Mouse (Mus musculus): Measurements from ENCODE around the gene Gstp1. TPM values are rescaled to one million over a fixed set of nuclear protein-coding genes. Genes with fewer than 3 reads are reported as not detected.

Gstp1 gene
- total and polyA plus RNA-seq, 3 experiments = 356 to 490 (median 371) TPM

DNA sequence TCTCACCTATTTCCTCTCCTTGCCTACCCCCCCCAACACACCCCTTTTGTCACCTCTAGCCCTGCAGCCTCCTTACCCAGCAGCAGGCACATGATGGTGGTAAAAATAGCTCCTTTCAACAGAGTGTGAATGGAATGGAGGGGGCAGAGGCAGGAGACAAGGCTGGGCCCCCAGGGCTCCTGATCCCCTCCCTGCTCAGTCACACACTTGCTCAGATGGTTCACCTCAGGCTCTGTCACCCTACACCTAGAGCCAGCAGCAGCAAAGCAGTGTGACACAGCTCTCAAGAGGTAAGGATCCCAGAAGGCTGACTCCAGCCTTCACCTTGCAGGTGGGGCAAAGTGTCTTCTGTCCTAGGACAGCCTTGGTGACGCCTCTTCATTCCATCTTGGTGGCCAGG lies 34.7 kb downstream of the Gstp1 start, which contains the start of gene Doc2g:
Gene Doc2g, plus strand, starts transcription at position 202 of the 400 bp plus-strand sequence.
- Histone ChIP-seq H3K79me2 (replicated peaks; ENCODE audit: control insufficient read depth, insufficient read depth, low read length) (no peaks in the 10 kb centered on the region), H3K4me3 (peak within 1 kb of the TSS; percentile 47), H3K27me3 (ENCODE audit: control insufficient read depth, insufficient read depth, low read length) (no peaks in the 10 kb centered on the region), H3K27ac (peak within 1 kb of the TSS; percentile 84), H3K9ac (ENCODE audit: low read depth, low read length) (peak within 1 kb of the TSS; percentile 70), H3K4me1 (ENCODE audit: control insufficient read depth, insufficient read depth, low read length) (peaks cover 8% of the 10 kb centered on the region), H3K36me3 (ENCODE audit: control insufficient read depth, insufficient read depth, low read length) (no peaks in the 10 kb centered on the region)
- TF ChIP-seq POLR2A (IDR thresholded peaks at IDR 0.05; ENCODE audit: insufficient read depth, low read depth, low read length) (peak; percentile 71), CTCF (IDR thresholded peaks at IDR 0.05) (no peak), EP300 (IDR thresholded peaks at IDR 0.05; ENCODE audit: insufficient read depth, low read depth, low read length) (peak; percentile 90)
- intact Hi-C loops (cut with DNase I) = no loop called here
- WGBS = 65% methylated on average over 1 of the region's 1 CpGs
- DNase-seq = peak; percentile 39 to 63

DNA sequence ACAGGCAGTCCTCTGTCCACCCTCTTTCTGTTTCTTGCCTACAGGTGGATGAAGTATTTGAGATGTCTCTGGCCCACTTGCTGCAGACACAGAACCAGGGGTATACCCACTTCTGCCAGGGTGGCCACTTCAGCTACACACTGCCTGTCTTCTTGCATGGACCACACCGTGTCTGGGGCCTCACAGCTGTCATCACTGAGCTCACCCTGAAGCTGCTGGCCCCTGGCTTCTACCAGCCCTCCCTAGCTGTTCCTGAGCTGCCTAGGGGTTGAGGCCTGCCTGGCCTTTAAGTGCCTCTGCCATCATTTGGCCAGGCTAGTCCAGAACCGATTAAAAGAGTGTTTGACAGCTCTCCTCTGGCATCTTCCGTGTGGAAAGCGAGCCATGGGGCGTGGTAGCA lies 36.0 kb downstream of the Gstp1 start:
- Histone ChIP-seq H3K9ac (ENCODE audit: low read depth, low read length) (no peak overlapping the region), H3K4me1 (ENCODE audit: control insufficient read depth, insufficient read depth, low read length) (peaks cover 8% of the 10 kb centered on the region), H3K36me3 (ENCODE audit: control insufficient read depth, insufficient read depth, low read length) (no peaks in the 10 kb centered on the region), H3K4me3 (no peak overlapping the region), H3K79me2 (replicated peaks; ENCODE audit: control insufficient read depth, insufficient read depth, low read length) (no peaks in the 10 kb centered on the region), H3K27ac (peak overlapping the region; percentile 55), H3K27me3 (ENCODE audit: control insufficient read depth, insufficient read depth, low read length) (no peaks in the 10 kb centered on the region)
- no peak for DNase-seq
- TF ChIP-seq CTCF (IDR thresholded peaks at IDR 0.05) (no peak), POLR2A (IDR thresholded peaks at IDR 0.05; ENCODE audit: insufficient read depth, low read depth, low read length) (no peak), EP300 (IDR thresholded peaks at IDR 0.05; ENCODE audit: insufficient read depth, low read depth, low read length) (no peak)
- WGBS = 69% methylated on average over 5 of the region's 5 CpGs
- intact Hi-C loops (cut with DNase I) = no loop called here

DNA sequence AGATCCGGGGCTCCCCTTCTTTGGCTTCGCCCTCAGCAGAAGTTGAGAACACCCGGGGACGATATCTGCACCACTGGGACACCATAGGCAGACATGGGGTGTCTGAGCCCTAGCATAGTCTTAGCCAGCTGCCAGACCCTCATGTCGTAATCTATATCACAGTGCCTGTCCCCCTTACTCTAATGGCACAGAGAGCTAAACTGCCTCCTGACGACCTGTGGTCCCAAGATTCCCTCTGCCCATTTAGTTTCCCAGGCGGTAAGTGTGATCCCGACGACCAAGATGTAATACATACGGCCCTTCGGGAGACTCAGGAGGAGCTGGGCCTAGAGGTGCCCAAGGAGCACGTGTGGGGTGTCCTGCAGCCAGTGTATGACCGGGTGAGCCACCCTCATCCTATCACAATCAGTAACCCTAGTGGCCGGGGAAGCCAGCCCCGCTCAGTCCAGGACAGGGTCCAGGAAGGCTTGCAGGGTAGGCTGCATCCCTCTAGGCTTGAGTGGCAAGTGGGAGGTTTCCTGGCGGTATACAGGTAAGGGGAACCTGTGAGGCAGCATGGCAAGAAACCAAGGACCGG lies 36.7 kb downstream of the Gstp1 start:
- H3K36me3 ChIP-seq (ENCODE audit: control insufficient read depth, insufficient read depth, low read length) = no peaks in the 10 kb centered on the region
- DNase-seq = peak in 1 of 2 experiments; percentile 41
- no peaks in the 10 kb centered on the region for H3K79me2 ChIP-seq (replicated peaks; ENCODE audit: control insufficient read depth, insufficient read depth, low read length)
- H3K4me1 ChIP-seq (ENCODE audit: control insufficient read depth, insufficient read depth, low read length) = peaks cover 8% of the 10 kb centered on the region
- intact Hi-C loops (cut with DNase I) = loop anchor here (1.0 kb wide), 1 partner anchor 11 kb away; the partner anchor contains the start of gene Ndufv1
- peak overlapping the region; percentile 77 for H3K4me3 ChIP-seq
- no peaks in the 10 kb centered on the region for H3K27me3 ChIP-seq (ENCODE audit: control insufficient read depth, insufficient read depth, low read length)
- TF ChIP-seq CTCF (IDR thresholded peaks at IDR 0.05) (no peak), POLR2A (IDR thresholded peaks at IDR 0.05; ENCODE audit: insufficient read depth, low read depth, low read length) (no peak), EP300 (IDR thresholded peaks at IDR 0.05; ENCODE audit: insufficient read depth, low read depth, low read length) (no peak)
- WGBS = 24% methylated on average over 17 of the region's 17 CpGs
- peak overlapping the region; percentile 87 for H3K9ac ChIP-seq (ENCODE audit: low read depth, low read length)
- H3K27ac ChIP-seq = peak overlapping the region; percentile 94

DNA sequence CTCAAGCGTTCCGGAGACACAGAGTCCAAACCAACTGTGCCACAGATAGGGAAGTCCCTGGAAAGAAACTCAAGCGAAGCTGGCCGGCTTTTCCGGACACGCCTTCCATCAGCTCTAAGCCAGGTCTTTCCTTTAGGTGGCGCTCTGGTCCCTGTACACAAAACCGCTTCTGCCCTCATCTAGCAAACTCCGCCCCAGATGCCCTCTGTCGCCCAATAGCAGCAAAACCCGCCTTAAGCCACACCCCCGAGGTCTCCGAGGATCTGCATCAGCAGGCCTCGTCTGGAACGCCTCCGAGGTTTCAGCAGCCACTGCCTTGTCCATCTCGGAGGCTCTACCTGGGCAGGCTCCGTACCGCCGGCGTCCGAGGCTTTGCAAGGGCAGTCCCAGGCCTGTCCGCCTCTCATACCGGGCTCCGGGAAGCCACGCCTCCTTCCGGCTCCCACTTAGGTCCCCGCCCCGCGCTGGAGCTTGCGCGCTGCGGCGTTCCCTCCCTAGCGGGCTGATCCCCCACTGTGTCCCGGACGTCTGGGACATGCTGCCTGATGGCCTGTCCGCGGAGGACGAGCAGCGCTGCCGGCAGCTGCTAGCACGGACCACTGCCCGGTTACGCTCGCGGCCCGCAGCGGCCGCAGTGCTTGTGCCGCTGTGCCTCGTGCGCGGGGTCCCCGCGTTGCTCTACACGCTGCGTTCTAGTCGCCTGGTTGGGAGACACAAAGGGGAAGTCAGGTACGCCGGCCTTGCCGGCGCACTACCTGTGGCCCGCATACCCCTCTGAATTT lies 37.5 kb downstream of the Gstp1 start, which contains the start of the genes Nudt8 and Gm49405:
Gene Nudt8, plus strand, starts transcription at position 462 of the 782 bp plus-strand sequence.
Gene Gm49405, plus strand, starts transcription at position 508 of the 782 bp plus-strand sequence.
- TF ChIP-seq EP300 (IDR thresholded peaks at IDR 0.05; ENCODE audit: insufficient read depth, low read depth, low read length) (peak; percentile 52; the same call in 1 of the 2 replicates), CTCF (IDR thresholded peaks at IDR 0.05) (peak; percentile 88), POLR2A (IDR thresholded peaks at IDR 0.05; ENCODE audit: insufficient read depth, low read depth, low read length) (peak; percentile 99)
- no peaks in the 10 kb centered on the region for H3K36me3 ChIP-seq (ENCODE audit: control insufficient read depth, insufficient read depth, low read length)
- peak within 1 kb of the TSS; percentile 94 for H3K27ac ChIP-seq
- H3K9ac ChIP-seq (ENCODE audit: low read depth, low read length) = peak within 1 kb of the TSS; percentile 87
- no peaks in the 10 kb centered on the region for H3K27me3 ChIP-seq (ENCODE audit: control insufficient read depth, insufficient read depth, low read length)
- H3K4me1 ChIP-seq (ENCODE audit: control insufficient read depth, insufficient read depth, low read length) = peaks cover 8% of the 10 kb centered on the region
- intact Hi-C loops (cut with DNase I) = loop anchor here (1.0 kb wide), 1 partner anchor 12 kb away; the partner anchor contains the start of gene Ndufv1
- no peaks in the 10 kb centered on the region for H3K79me2 ChIP-seq (replicated peaks; ENCODE audit: control insufficient read depth, insufficient read depth, low read length)
- under 1% methylated on average over 64 of the region's 64 CpGs for WGBS
- H3K4me3 ChIP-seq = peak within 1 kb of the TSS; percentile 77
- DNase-seq = peak; percentile 95 to 98

DNA sequence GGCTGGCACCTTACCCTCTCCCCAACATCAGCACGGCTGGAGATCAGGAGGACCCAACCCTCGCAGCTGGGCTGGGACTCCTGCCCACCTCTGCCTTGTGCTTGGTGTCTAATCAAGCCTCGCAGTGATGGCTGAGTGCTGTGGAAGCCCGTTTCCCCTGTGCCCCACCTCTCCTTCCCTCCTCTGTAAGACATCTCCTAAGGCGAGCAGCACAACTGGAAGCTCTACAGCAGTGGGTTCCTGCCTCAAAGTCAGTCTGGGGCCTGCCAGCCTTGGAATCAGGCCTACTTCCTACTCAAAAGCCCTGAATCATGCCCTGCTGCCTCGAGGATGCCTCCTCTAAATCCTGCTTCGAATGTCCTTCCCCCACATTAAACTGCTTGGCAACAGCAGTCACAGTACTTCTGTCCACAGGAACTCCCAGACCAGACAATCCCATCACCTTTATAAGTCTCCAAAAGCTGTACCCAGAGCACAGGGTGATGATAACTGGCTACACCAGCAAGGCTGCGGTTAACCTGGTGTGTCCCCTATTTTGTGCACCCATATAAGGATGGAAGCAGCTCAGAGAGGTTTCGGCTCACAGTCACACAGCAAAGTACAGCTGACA lies 38.6 kb downstream of the Gstp1 start:
- peak overlapping the region; percentile 14; the same call in 1 of the 2 replicates for H3K9ac ChIP-seq (ENCODE audit: low read depth, low read length)
- H3K27ac ChIP-seq = peak overlapping the region; percentile 94
- no peaks in the 10 kb centered on the region for H3K36me3 ChIP-seq (ENCODE audit: control insufficient read depth, insufficient read depth, low read length)
- H3K4me1 ChIP-seq (ENCODE audit: control insufficient read depth, insufficient read depth, low read length) = peaks cover 8% of the 10 kb centered on the region
- no peaks in the 10 kb centered on the region for H3K27me3 ChIP-seq (ENCODE audit: control insufficient read depth, insufficient read depth, low read length)
- 70% methylated on average over 9 of the region's 9 CpGs for WGBS
- H3K4me3 ChIP-seq = peak overlapping the region; percentile 77
- no peak for DNase-seq
- intact Hi-C loops (cut with DNase I) = no loop called here
- no peaks in the 10 kb centered on the region for H3K79me2 ChIP-seq (replicated peaks; ENCODE audit: control insufficient read depth, insufficient read depth, low read length)
- TF ChIP-seq CTCF (IDR thresholded peaks at IDR 0.05) (no peak), EP300 (IDR thresholded peaks at IDR 0.05; ENCODE audit: insufficient read depth, low read depth, low read length) (no peak), POLR2A (IDR thresholded peaks at IDR 0.05; ENCODE audit: insufficient read depth, low read depth, low read length) (no peak)
